Mouse (Mus musculus) ovary, postnatal 14 days (tissue): ENCODE data around the gene Pilrb1.
"Not testable (repeated sequence)": the region's sequence is repeated elsewhere in the genome, so short reads cannot be mapped to it uniquely, and the experiment has no call there.

ENCODE experiments used
- DNase-seq: peaks from one replicate; pipeline ENCODE4 v3.0.0; 2022; ENCODE audit warnings: low spot score

The Pilrb1 gene

DNA sequence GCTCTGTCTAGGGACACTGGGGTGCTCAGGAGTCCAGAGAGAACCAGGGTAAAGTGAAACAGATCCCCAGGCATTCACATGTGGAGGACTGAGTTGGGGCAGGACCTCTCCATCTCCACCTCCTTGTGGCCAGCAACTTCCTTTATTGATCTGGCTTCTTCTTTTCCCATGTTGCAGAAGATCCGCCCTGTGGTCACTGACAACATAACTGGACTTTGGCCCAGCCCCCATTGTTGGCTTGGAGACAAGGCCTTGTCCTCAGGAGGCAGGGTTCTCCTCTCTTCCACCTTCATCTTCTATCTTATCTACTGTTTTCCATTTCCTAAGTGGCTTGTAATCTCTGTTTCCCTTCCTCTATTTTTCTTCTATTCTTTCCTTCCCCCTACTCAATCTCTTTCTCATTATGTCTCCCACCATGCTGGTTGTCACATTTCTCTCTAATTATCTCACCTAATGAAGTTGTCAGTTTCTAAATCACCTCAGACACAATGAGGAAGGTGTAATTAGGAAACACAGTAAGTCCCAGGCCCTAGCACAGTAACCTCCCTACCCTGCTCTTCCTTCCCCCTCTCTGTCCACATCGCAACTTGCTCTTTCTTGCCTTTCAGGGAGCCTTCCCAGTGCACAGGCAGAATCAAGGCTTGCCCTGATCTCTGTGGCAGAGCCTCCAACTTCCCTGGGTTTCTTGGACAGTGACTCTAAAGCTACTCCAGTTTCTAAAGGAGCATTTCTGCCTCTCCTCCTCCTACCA lies at the start of gene Pilrb1:
Gene Pilrb1, minus strand, starts transcription at position 147 of the 751 bp plus-strand sequence.
- not testable (repeated sequence) for DNase-seq

DNA sequence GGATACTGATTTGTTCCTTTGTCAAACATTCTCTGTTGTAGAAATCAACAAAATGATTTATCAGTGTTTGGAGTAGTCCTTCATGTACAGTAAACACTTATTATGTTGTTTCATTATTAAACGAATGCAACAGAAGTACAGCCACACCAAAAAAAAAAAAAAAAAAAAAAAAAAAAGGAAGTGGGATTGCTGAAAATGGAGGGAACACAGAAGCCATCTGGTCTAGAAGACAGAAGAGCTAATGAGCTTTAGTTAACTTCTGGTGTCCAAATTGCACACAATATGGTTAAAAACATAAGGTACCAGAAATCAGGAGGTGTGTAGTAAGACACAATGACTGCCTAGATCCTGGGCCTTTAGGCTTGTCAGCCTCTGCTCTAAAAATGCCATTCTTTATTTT lies 39.9 kb upstream of the Pilrb1 start:
- DNase-seq, result no peak

DNA sequence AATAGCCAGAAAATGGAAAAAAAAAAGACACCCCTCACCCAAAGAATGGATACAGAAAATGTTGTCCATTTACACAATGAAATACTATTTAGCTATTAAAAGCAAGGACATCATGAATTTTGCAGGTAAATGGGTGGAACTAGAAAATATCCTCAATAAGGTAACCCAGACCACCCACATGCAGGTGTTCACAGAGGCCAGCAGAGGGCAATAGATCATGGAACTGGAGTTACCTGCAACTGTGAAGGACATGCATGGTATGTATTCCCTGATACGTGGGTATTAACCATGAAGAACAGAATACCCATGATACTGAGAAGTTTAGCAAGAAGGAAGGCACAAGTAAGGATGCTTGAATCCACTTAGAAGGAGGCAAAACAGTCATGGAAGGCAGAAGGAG lies 35.0 kb upstream of the Pilrb1 start:
- DNase-seq, result no peak

DNA sequence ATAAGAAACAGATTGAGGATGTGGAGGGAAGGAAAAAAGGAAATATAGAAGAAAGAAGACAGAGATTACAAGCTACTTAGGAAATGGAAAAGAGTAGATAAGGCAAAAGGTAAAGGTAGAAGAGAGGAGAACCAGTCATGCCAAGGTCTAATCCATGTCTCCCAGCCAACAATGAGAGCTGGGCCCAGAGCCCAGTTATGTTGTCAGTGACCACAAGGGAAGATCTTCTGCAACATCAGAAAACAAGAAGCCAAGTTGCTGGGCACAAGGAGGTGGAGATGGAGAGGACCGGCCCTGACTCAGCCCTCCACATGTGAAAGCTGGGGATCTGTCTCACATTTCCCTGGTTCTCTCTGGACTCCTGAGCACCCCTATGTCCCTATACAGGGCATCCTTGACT lies 29.8 kb upstream of the Pilrb1 start:
- no peak for DNase-seq

DNA sequence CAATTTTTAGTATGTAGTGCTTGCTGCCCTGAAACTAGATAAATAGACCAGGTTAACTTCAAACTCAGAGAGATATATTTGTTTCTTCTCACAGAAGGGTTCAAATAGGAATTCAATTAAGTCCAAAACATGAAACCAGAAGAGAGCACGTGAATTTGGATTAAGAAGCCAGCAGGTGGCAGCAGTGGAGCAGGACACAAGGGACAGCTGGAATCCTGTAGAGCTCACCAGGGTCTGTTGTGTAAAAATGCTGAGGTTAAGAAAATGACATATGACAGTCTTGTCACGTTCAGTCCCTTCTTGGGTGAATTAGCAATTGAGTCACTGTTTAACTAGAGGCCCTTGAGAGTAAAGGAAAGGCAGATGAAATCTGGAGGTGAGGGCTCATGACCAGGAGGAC lies 28.0 kb upstream of the Pilrb1 start:
- peak; percentile 42 for DNase-seq

DNA sequence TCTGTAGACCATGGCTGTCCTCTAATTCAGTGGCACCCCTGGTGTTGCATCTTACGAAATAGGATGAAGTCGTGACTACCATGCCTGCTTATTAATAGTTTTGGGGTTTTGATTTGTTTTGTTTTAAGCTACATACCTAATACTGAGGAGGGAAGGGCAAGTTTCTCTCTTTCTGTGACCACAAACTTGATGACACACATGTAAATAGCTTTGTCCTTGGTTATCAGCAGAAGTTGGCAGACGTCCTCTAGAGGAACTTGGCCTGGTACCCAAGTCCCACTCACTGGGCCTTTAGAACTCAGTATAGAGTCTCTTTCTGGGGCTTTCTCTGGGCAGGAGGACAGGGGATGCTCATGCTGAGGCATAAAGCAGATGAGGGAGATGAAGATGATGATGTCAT lies 25.4 kb upstream of the Pilrb1 start:
- no peak for DNase-seq

DNA sequence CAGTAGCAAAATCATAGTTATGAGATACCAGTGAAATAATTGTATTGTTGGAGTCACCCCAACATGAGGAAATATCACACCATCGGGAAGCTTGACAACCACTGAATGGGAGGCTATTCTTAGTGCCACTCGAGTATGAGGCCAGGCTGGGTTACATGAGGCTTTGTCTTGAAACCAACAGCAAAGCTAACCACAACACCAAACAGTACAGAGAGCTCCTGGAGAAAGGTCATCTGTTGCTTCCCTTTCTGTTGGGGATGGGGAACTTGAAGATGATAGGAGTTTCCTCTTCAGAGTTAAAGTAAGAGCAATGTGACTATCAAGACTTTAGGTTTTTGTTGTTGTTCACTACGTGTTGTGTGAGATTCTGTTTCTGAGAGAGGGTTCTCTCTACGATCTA lies 25.0 kb upstream of the Pilrb1 start:
- no peak for DNase-seq

DNA sequence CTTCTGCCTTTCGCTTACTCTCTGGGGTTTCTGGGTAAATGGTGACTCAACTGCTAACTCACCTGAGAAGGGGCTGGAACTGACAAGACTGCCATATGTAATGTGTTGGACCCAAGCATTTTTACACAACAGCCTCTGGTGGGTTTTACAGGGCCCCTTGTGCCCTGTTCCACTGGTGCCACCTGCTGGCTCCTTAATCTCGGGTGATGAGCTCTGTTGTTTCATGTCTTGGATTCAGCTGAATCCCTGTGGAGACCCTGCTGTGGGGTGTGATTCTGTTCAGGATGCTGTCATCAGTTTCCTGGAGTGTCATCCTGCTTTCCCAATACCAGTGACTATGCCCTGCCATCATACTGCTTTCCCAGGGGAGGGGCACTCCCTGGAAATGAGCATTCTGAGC lies 20.0 kb upstream of the Pilrb1 start:
- DNase-seq, result peak; percentile 12

DNA sequence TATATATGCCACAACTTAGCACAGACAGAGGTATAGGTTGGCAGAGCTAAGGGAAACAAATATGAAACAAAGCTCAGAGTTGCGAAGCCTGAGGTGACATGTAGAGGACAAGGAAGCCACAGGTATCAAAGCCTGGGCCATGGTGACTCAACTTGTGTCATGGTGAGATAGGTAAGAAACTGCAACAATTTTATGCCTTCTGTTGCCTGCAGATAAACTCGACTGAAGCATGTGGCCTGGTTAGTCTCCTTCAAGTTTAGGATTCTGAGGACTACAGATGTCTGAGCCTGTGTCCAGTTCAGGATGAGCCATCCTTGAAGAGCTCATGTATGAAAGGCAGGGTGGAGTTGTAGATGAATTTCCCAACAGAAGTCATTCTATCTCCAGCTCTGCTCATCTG lies 17.1 kb upstream of the Pilrb1 start:
- no peak for DNase-seq

DNA sequence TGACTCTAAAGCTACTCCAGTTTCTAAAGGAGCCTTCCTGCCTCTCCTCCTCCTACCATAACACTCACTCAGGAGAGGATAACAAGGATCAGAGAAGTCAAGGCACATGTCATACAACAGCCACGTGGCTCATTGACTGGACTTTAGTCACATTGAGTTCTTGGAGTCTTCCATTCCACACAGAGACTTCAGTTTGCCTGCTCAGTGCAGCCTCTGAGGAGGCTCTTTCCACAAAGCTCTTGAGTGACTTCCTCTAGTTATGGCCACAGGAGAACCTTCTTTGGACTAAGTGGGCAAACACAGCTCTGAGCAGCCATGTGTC lies 14.4 kb upstream of the Pilrb1 start:
- DNase-seq, result not testable (repeated sequence)

DNA sequence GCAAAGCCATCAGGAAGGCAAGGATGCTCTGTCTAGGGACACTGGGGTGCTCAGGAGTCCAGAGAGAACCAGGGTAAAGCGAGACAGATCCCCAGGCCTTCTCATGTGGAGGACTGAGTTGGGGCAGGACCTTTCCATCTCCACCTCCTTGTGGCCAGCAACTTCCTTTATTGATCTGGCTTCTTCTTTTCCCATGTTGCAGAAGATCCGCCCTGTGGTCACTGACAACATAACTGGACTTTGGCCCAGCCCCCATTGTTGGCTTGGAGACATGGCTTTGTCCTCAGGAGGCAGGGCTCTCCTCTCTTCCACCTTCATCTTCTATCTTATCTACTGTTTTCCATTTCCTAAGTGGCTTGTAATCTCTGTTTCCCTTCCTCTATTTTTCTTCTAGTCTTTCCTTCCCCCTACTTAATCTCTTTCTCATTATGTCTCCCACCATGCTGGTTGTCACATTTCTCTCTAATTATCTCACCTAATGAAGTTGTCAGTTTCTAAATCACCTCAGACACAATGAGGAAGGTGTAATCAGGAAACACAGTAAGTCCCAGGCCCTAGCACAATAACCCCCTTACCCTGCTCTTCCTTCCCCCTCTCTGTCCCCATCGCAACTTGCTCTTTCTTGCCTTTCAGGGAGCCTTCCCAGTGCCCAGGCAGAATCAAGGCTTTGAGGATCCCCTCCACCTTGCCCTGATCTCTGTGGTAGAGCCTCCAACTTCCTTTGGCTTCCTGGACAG lies 13.9 kb upstream of the Pilrb1 start, which contains the start of gene Pilrb2:
Gene Pilrb2, minus strand, starts transcription at position 172 of the 737 bp plus-strand sequence.
- DNase-seq, result not testable (repeated sequence)

DNA sequence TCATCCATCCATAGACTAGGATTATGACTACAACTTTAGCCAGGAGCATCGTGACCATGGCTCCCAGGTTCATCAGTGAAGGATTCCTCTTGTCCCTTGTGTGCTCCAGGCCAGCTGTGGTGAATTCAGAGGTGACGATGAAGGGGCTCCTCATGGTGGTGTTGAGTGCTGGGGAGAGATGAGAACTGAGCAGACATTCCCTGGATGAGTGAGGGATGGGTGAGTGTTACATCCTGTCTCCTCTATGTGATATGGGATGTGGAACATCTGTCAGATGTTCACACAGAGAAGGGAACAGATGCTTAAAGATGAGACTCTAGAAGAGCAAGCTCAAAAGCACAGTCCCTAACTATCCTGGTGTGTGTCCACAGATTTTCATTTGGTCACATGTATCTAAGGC lies 10.7 kb upstream of the Pilrb1 start:
- DNase-seq, result not testable (repeated sequence)

DNA sequence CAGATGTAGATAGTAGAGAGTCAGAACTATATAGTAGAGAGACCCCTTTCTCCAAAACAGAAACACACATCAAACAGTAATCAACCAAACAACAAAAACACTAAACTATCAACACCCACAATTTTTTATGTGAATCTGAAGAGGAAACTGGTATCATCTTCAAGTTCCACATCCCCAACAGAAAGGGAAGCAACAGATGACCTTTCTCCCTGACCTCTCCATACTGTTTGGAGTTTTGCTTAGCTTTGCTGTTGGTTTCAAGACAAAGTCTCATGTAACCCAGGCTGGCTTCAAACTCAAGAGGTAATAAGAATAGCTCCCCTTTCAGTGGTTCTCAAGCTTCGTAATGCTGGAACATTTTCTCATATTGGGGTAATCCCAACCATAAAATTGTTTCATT lies 6.1 kb upstream of the Pilrb1 start:
- not testable (repeated sequence) for DNase-seq

DNA sequence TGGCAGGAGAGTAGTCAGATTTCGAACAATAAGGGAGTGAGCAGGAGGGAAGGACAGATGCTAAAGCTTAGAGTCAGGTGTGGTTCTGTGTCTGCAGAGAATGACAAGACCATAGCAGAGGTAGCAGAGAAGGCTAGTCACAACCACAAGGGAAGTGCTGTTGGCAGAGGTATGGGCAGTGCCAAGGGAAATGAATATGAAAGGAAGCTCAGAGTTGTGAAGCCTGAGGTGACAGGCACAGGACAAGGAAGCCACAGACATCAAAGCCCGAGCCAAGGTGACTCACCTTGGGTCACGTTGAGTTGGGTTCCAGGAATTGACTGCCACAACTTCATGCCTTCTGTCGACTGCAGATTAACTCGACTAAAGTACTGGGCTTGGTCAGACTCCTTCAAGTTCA lies 1.0 kb downstream of the Pilrb1 start:
- not testable (repeated sequence) for DNase-seq

DNA sequence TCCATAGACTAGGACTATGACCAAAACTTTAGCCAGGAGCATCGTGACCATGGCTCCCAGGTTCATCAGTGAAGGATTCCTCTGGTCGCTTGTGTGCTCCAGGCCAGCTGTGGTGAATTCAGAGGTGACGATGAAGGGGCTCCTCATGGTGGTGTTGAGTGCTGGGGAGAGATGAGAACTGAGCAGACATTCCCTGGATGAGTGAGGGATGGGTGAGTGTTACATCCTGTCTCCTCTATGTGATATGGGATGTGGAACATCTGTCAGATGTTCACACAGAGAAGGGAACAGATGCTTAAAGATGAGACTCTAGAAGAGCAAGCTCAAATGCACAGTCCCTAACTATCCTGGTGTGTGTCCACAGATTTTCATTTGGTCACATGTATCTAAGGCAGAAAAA lies 3.0 kb downstream of the Pilrb1 start:
- not testable (repeated sequence) for DNase-seq

DNA sequence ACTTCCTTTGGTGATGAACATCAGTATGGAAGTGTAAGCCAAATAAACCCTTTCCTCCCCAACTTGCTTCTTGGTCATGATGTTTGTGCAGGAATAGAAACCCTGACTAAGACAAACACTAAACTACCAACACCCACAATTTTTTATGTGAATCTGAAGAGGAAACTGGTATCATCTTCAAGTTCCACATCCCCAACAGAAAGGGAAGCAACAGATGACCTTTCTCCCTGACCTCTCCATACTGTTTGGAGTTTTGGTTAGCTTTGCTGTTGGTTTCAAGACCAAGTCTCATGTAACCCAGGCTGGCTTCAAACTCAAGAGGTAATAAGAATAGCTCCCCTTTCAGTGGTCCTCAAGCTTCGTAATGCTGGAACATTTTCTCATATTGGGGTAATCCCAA lies 7.6 kb downstream of the Pilrb1 start:
- DNase-seq, result not testable (repeated sequence)

DNA sequence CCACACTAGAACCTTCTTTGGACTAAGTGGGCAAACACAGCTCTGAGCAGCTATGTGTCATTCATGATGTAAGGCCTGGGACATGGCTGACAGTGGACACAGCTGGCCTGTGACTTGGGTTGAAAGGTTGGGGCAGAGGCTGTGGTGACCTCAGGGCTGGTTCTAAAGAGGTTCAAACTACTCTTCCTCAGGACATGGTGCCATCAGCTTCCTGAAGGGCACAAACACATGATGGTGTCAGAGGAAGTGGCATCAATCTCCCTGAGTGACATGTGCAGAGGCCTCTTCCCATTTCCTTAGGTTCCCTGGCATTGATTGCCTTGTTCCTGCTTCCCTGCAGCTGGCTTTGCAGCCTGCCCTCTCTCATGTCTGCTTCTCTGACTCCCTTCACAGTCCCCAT lies 20.8 kb downstream of the Pilrb1 start:
- not testable (repeated sequence) for DNase-seq

DNA sequence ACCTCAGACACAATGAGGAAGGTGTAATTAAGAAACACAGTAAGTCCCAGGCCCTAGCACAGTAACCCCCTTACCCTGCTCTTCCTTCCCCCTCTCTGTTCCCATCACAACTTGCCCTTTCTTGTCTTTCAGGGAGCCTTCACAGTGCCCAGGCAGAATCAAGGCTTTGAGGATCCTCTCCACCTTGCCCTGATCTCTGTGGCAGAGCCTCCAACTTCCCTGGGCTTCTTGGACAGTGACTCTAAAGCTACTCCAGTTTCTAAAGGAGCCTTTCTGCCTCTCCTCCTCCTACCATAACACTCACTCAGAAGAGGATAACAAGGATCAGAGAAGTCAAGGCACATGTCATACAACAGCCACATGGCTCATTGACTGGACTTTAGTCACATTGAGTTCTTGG lies 21.3 kb downstream of the Pilrb1 start:
- no peak for DNase-seq

DNA sequence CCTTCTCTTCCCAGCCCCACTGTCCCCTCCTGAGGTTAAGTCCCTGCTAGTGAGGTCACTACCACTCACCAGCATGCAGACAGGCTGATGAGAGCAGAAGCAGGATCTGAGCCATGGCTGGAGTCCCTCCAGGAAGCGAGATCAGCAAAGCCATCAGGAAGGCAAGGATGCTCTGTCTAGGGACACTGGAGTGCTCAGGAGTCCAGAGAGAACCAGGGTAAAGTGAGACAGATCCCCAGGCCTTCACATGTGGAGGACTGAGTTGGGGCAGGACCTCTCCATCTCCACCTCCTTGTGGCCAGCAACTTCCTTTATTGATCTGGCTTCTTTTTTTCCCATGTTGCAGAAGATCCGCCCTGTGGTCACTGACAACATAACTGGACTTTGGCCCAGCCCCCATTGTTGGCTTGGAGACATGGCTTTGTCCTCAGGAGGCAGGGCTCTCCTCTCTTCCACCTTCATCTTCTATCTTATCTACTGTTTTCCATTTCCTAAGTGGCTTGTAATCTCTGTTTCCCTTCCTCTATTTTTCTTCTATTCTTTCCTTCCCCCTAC lies 21.9 kb downstream of the Pilrb1 start, which contains the start of gene Pilra:
Gene Pilra, minus strand, starts transcription at position 316 of the 555 bp plus-strand sequence.
- DNase-seq, result not testable (repeated sequence)

DNA sequence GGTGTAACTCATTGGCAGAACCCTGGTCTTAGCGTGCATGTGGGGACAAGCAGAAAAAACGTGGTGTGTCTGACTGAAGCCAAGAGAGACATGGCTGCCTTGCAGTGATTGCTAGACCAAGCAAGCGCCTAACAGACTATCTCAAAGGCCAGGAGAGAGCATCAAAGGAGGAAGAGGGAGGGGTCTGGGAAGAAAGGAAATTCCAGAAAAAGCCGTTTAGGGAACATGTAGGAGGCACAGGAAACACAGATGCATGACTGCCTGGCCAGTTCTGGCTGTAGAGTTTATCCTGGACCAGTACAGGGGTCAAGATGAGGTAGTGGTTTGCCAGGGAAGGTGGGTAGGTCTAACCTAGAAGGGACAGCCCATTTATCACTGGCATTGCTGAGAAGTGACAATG lies 24.4 kb downstream of the Pilrb1 start:
- no peak for DNase-seq

DNA sequence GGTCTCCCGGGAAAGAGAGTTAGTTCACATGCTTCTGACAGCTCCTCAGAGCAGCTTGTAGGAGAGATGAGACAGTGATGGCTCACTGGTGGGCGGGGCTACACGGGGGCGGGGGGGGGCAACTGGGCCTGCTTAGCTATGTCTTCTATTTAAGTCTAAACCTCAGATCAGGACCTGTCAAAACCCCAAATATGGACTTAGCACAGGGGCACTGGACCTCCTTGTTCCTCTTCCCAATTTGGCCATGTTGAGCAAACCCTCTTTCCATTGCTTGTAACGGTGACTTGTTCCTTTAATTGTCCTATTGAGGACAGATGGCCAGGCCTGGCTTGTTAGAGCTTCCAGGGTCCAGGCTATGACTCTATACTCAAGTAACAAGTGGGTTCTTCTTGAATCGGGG lies 26.4 kb downstream of the Pilrb1 start:
- no peak for DNase-seq

DNA sequence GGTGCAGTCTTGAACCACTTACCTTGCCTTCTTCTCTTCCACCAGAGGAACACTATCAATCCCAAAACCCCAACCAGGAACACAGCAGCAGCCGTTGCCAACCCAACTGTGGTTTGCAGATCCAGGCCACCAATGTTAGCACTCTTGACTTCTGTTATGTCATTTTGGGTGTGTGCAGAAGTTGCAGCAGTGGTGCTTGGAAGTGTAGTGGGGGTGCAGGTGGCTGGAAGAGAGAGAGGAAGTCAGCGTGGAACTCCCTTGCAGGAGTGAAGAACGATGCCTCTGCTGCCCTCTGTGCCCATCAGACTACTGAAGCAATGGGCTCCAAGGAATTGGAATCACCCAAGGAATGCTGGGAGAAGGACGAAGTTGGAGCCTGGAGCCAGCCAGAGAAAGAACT lies 26.8 kb downstream of the Pilrb1 start:
- no peak for DNase-seq

DNA sequence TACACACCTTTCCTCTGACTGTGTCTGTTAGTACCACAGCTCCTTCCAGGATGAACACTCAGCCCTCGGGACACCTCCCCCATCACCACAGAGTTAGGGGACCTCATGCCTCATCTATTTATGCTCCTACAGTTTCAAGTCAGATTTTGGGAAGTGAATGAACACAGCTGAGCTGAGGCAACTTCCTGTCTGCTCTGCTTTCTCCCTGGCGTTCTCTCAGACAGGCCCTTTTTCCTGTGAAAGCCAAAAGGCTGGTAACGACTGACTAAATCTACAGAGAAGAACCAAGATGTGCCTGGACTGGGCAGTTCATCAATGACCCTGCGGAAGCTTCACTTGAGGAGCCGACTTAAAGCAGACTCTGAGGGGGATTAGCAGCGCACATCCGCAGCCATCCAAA lies 27.7 kb downstream of the Pilrb1 start:
- DNase-seq, result no peak
